Mouse (Mus musculus): ENCODE measurements around the gene Trarg1.

- peak; percentile 40 for TF ChIP-seq POLR2A (IDR thresholded peaks at IDR 0.05; ENCODE audit: insufficient read length, low read depth)
- TF ChIP-seq E2F4 (IDR thresholded peaks at IDR 0.05; ENCODE audit: insufficient read depth) = no peak
- TF ChIP-seq SRF (IDR thresholded peaks at IDR 0.05; ENCODE audit: control insufficient read depth, insufficient read length, low read depth) = no peak
- no peak for TF ChIP-seq TCF3 (IDR thresholded peaks at IDR 0.05; ENCODE audit: insufficient read length, low read depth)
- no peak for TF ChIP-seq POLR2AphosphoS2 (IDR thresholded peaks at IDR 0.05; ENCODE audit: insufficient read length, low read depth)
- TF ChIP-seq USF1 (IDR thresholded peaks at IDR 0.05; ENCODE audit: low read depth) = no peak
- TF ChIP-seq MAX (IDR thresholded peaks at IDR 0.05; ENCODE audit: low read depth) = no peak
- TF ChIP-seq MYOG (IDR thresholded peaks at IDR 0.05; ENCODE audit: control insufficient read depth in 1 of 3, insufficient read depth in 1 of 3, insufficient read length in 2 of 3, low read depth in 2 of 3) = no peak
- TF ChIP-seq TCF12 (IDR thresholded peaks at IDR 0.05; ENCODE audit: insufficient read depth, poor library complexity, severe bottlenecking) = no peak
Measured at GRCm38 (mm10) chr11:76709625-76710452, 30.2 kb downstream of the Trarg1 start.

All from myocyte (in vitro differentiated cells).